Mouse (Mus musculus) intestine, embryonic 14.5 days (tissue): ENCODE results near the gene Hephl1. TPM values are rescaled to one million over a fixed set of nuclear protein-coding genes. Genes with fewer than 3 reads are reported as not detected.

Experiments
- ATAC-seq: fragments of 200-750 bp; cut with Nextera tagmentation; replicated peaks from 2 replicates; pipeline ENCODE4 v1.8.0; 2017; ENCODE audit warnings: low read depth, moderate number of reproducible peaks, moderate TSS enrichment, moderate library complexity; ENCODE audit not compliant: low FRiP score, low TSS enrichment
- DNase-seq: peaks from one replicate; pipeline ENCODE4 v3.0.0-alpha.2; 2018; ENCODE audit warnings: low spot score
- H3K27ac ChIP-seq: fragments of 300-500 bp; sonication (generic); 2 replicates; pipeline ENCODE4 v1.5.1; 2014; ENCODE audit warnings: low read depth, mild to moderate bottlenecking, control low read depth
- H3K27me3 ChIP-seq: fragments of 300-500 bp; sonication (generic); replicated peaks from 2 replicates; pipeline ENCODE4 v1.6.1; 2014; ENCODE audit warnings: low read length, control low read depth; ENCODE audit not compliant: control insufficient read depth, insufficient read depth
- H3K36me3 ChIP-seq: fragments of 300-500 bp; sonication (generic); 2 replicates; pipeline ENCODE4 v1.6.1; 2014; ENCODE audit warnings: low read length, control low read depth; ENCODE audit not compliant: control insufficient read depth, insufficient read depth
- H3K4me1 ChIP-seq: fragments of 300-500 bp; sonication (generic); replicated peaks from 2 replicates; pipeline ENCODE4 v1.6.1; 2014; ENCODE audit warnings: low read length, control low read depth, mixed read lengths; ENCODE audit not compliant: control insufficient read depth, insufficient read depth
- H3K4me2 ChIP-seq: fragments of 300-500 bp; sonication (generic); 2 replicates; pipeline ENCODE4 v1.6.1; 2014; ENCODE audit warnings: low read length
- H3K4me3 ChIP-seq: fragments of 300-500 bp; sonication (generic); 2 replicates; pipeline ENCODE4 v1.5.1; 2014; ENCODE audit warnings: low read depth, low read length, control low read depth, mixed read lengths
- H3K9ac ChIP-seq: fragments of 300-500 bp; sonication (generic); 2 replicates; pipeline ENCODE4 v1.6.1; 2014; ENCODE audit warnings: mild to moderate bottlenecking, low read length
- H3K9me3 ChIP-seq: fragments of 300-500 bp; sonication (generic); 2 replicates; pipeline ENCODE4 v1.6.1; 2016; ENCODE audit warnings: low read length, control low read depth; ENCODE audit not compliant: control insufficient read depth
- WGBS: fragments of 180-500 bp; shearing (Covaris S2); extraction: QIAGEN DNeasy Blood & Tissue Kit; methylation state at CpG from one replicate; pipeline ENCODE4 v1.1.7; 2014; 5-methylcytosine and 5-hydroxymethylcytosine counted together
- polyA plus RNA-seq: library from polyadenylated mRNA; unstranded; fragments of >200 nt; fragmentation: Nextera tagmentation; extraction: Ambion mirVana; gene quantifications from 2 replicates; pipeline ENCODE4 v1.2.1, GENCODE M21; 2014

Gene Hephl1
- polyA plus RNA-seq, 1 experiment from 2014 or later = not detected

GRCm38 (mm10) chr9:15068686-15069295 is 43.1 kb downstream of the Hephl1 start:
- Histone ChIP-seq H3K36me3 (no peaks in the 10 kb centered on the region), H3K4me1 (no peaks in the 10 kb centered on the region), H3K27me3 (no peaks in the 10 kb centered on the region), H3K4me3 (no peak overlapping the region), H3K27ac (no peak overlapping the region), H3K9ac (no peak overlapping the region), H3K4me2 (no peak overlapping the region), H3K9me3 (no peaks in the 10 kb centered on the region)
- DNase-seq = peak; percentile 58
- WGBS = 65% methylated on average over 6 of the region's 6 CpGs
- peak; percentile 82 for ATAC-seq

GRCm38 (mm10) chr9:15067995-15068685 is 43.8 kb downstream of the Hephl1 start:
- no peaks in the 10 kb centered on the region for H3K27me3 ChIP-seq
- no peak for ATAC-seq
- WGBS = 75% methylated on average over 7 of the region's 7 CpGs

GRCm38 (mm10) chr9:15064176-15064575 is 47.7 kb downstream of the Hephl1 start:
- H3K9ac ChIP-seq = no peak overlapping the region
- DNase-seq = no peak
- no peaks in the 10 kb centered on the region for H3K36me3 ChIP-seq
- peak; percentile 41; the same call in 1 of the 2 replicates for ATAC-seq
- 0% methylated on average over 1 of the region's 1 CpGs for WGBS
- H3K4me1 ChIP-seq = no peaks in the 10 kb centered on the region
- no peak overlapping the region for H3K27ac ChIP-seq
- H3K27me3 ChIP-seq = no peaks in the 10 kb centered on the region
- no peaks in the 10 kb centered on the region for H3K9me3 ChIP-seq
- no peak overlapping the region for H3K4me2 ChIP-seq
- no peak overlapping the region for H3K4me3 ChIP-seq

More at GRCm38 (mm10) chr9:15067995-15068685, 43.8 kb downstream of the Hephl1 start:
- Histone ChIP-seq H3K4me1 (no peaks in the 10 kb centered on the region), H3K27ac (no peak overlapping the region), H3K4me2 (no peak overlapping the region), H3K9me3 (no peaks in the 10 kb centered on the region), H3K9ac (no peak overlapping the region), H3K4me3 (no peak overlapping the region), H3K36me3 (no peaks in the 10 kb centered on the region)
- no peak for DNase-seq

GRCm38 (mm10) chr9:15060847-15061246 is 51.1 kb downstream of the Hephl1 start:
- Histone ChIP-seq H3K27me3 (no peaks in the 10 kb centered on the region), H3K4me2 (no peak overlapping the region), H3K9me3 (no peaks in the 10 kb centered on the region), H3K4me3 (no peak overlapping the region), H3K4me1 (no peaks in the 10 kb centered on the region), H3K27ac (no peak overlapping the region), H3K36me3 (no peaks in the 10 kb centered on the region), H3K9ac (no peak overlapping the region)
- ATAC-seq (no peak), DNase-seq (no peak)
- 87% methylated on average over 5 of the region's 5 CpGs for WGBS

- no peak overlapping the region for H3K9ac ChIP-seq
- ATAC-seq = no peak
- H3K9me3 ChIP-seq = no peaks in the 10 kb centered on the region
- WGBS = 80% methylated on average over 6 of the region's 6 CpGs
- DNase-seq = no peak
- H3K27me3 ChIP-seq = no peaks in the 10 kb centered on the region
- H3K36me3 ChIP-seq = no peaks in the 10 kb centered on the region
- no peaks in the 10 kb centered on the region for H3K4me1 ChIP-seq
- no peak overlapping the region for H3K27ac ChIP-seq
- H3K4me3 ChIP-seq = no peak overlapping the region
- no peak overlapping the region for H3K4me2 ChIP-seq
Observed at GRCm38 (mm10) chr9:15060026-15060425, 51.9 kb downstream of the Hephl1 start.

- H3K9ac ChIP-seq = peak overlapping the region; percentile 88
- WGBS = 42% methylated on average over 10 of the region's 10 CpGs
- no peaks in the 10 kb centered on the region for H3K27me3 ChIP-seq
- DNase-seq = no peak
- H3K27ac ChIP-seq = peak overlapping the region; percentile 87; the same call in 1 of the 2 replicates
- peaks cover 12% of the 10 kb centered on the region for H3K4me1 ChIP-seq
- no peaks in the 10 kb centered on the region for H3K36me3 ChIP-seq
- peak overlapping the region; percentile 72 for H3K4me2 ChIP-seq
- H3K9me3 ChIP-seq = no peaks in the 10 kb centered on the region
- ATAC-seq = no peak
- H3K4me3 ChIP-seq = peak overlapping the region; percentile 81
Observed at GRCm38 (mm10) chr9:15045740-15046139, 66.2 kb downstream of the Hephl1 start.

GRCm38 (mm10) chr9:15045084-15045669 is 66.7 kb downstream of the Hephl1 start, which contains the start of gene Panx1:
Panx1 (minus strand) TSS chr9:15045478.
- Histone ChIP-seq H3K9me3 (no peaks in the 10 kb centered on the region), H3K4me2 (peak within 1 kb of the TSS; percentile 72), H3K9ac (peak within 1 kb of the TSS; percentile 88), H3K4me3 (peak within 1 kb of the TSS; percentile 81), H3K27ac (peak within 1 kb of the TSS; percentile 87), H3K36me3 (no peaks in the 10 kb centered on the region), H3K27me3 (no peaks in the 10 kb centered on the region), H3K4me1 (peaks cover 12% of the 10 kb centered on the region)
- ATAC-seq (peak; percentile 86), DNase-seq (peak; percentile 86)
- WGBS = under 1% methylated on average over 64 of the region's 68 CpGs

GRCm38 (mm10) chr9:15044391-15045083 is 67.4 kb downstream of the Hephl1 start:
- Histone ChIP-seq H3K4me2 (peak overlapping the region; percentile 72), H3K4me3 (peak overlapping the region; percentile 81), H3K27me3 (no peaks in the 10 kb centered on the region), H3K36me3 (no peaks in the 10 kb centered on the region), H3K9me3 (no peaks in the 10 kb centered on the region), H3K9ac (peak overlapping the region; percentile 88), H3K4me1 (peaks cover 12% of the 10 kb centered on the region), H3K27ac (peak overlapping the region; percentile 87)
- under 1% methylated on average over 26 of the region's 28 CpGs for WGBS
- peak; percentile 62 for ATAC-seq
- DNase-seq = peak; percentile 84
